Mouse (Mus musculus): ENCODE measurements around the gene Yrdc.

DNA sequence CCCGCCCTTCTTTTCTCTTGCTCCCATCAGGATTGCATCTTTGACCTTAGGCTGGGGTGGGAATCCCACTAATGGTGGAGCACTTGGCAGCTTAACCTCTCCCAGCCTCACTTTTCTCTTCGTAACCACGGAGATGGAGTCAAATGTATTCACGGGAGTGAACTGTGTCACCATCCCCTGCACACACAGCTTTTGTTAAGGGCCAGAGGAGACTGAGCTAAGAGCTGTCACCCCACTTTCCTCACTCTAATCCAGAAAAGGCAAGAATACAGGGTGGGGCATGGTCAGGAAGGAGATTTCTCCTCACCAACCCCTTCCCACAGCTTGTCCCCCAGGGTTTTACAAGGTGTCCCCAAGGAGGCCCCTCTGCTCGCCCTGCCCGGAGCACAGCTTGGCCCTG is 43.3 kb downstream of the Yrdc start:
- TF ChIP-seq EP300 (IDR thresholded peaks at IDR 0.05; ENCODE audit: low read depth) (no peak), CTCF (IDR thresholded peaks at IDR 0.05; ENCODE audit: low read depth) (no peak)

Data from liver, embryonic 14.5 days (tissue).